Mouse (Mus musculus): ENCODE measurements at regions not wholly inside any gene's neighbourhood (a gene's known extent, or its start where the extent isn't known, plus 50 kb on each side); places are given as distances from the start of the nearest gene placed in this dataset.

DNA sequence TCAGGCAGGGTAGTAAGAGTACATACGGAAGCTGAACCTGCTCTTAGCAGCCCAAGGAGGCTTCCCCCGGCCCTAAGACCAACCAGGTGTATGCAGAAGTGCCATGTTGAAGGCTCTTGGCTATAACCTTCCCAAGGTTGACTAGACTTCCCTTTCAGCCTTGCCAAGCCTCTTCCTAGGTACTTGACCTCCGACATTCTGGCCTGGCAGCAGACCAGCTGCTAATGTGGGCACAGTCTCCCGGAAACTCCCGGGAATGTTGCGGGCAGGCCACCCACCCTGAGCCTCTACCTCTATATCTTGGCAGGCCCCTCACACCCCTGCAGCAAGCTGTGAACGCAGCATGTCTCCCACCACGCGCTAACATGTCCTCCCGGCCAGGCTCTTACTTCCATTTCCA, 201.1 kb downstream of the Thbs2 start:
- no peak for DNase-seq

DNA sequence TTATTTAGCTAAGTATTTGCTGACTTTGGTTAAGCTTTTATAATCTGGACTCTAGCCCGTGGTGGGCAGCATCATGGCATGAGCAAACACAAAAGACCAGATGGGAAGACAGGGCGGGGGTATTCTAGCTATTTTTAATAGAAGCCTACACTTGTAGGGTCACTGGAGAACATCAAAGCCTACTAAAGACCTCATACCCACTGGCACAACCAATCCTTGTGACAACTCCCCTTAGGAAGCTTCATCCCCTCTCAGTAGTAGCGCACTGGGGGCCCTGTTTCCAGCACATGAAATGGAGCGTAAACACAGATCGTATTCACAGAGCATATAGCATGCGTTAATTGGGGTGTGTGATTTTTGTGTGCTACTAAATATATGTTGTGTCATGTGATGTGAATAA, 202.4 kb downstream of the Smoc2 start:
- DNase-seq, result no peak

DNA sequence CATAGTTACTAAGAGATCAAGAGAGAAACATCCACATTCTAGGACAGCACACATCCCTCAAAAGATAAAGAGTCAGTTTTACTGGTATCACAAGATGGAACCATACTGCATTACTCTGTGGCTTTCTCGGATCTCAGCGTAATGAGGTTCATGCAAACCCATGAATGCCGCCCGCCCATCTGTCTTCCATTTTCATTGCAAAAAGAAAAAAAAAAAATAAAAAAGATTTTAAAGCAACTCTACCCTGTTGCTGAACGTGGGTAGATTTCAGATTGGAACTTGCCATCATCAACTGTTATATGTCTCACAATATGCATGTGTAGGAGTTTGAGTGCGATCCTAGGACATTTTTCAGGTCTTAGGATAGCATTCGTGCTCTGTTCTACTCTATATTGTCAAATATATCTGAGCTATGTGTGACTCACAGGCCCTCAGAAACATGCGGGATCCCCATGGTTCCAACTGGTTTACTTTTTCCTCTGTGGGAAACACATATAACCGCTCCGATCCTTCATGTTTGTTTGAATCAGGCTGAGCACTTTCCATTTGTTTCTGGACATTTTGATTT, 199.7 kb downstream of the Smoc2 start:
- no peak for DNase-seq

DNA sequence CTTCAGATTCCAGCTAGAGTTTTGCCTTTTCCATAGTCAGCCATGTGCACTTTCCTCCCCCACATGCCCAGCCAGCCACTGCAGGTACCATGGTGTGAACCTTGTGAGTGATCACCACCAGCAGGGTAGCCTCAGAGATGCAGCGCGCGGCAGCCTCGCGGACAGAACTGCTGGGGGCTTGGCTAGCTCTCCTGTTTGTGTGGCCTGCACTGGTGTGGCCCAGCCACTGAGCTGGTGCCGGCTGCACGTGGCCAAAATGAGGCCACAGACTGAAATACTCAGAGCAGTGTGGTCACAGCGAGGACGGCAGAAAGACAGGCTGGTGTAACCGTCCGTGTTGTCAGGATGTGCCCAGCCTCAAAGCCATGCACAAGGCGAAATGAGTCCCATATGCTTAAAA, 197.4 kb downstream of the Smoc2 start:
- DNase-seq, result no peak

DNA sequence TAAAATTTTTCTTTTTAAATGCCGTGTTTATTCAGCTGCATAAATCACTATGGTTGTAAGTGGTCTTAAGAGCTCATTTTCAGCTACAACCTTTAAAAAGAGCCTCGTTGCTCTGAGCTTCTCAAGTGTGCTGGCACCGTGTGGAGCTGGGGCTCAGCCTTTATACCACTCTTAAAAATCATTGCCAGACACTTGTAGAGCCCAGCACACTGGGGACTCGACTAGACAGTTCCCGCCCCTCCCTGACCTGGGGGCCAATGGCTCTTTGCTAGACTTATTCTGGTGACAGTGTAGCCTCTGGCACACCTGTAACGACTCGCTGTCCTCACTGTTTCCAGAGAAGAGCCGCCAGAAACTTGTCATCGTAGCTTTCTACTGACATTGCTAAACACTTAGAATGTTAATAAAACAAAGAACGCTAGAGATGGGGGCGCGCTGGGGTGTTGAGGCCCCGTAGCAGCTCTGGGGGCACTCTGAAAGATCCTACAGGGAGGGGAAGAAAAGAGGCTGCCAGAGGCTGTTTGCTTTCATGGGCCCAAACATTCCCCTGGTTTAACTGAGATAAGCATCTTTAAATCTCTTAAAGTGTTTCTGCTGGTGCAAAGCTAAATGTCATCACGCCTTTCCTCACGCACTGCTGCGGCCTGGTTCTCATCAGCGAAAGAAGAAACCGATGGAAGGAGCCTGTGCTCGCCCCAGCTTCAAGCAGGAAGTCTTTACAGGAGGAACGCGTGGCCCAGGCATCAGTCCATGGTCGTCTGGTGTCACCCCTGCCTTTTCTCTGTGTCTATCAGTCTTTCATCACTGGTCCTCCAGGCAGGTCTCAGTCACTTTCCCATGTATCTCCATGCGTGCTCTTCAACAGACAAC, 196.7 kb downstream of the Smoc2 start:
- DNase-seq, result no peak

DNA sequence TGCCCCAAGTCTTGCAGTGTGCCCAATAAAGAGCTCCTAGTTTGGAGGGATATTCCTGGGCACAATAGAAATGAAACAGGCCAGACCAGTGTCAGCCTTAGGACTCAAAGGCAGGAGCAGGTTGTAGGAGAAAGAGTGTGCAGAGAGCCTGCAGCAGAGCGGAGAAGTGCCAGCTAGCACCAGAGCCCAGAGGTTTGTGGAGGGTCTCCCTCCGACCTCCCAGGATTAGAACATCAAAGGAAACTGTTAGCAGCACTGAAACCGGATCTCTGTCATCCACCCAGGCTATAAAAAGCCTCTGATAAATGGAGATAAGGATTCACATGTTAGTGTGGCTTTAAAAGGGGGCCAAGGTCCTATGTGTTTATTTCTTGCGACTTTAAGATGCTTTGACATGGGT, 196.0 kb downstream of the Smoc2 start:
- no peak for DNase-seq

DNA sequence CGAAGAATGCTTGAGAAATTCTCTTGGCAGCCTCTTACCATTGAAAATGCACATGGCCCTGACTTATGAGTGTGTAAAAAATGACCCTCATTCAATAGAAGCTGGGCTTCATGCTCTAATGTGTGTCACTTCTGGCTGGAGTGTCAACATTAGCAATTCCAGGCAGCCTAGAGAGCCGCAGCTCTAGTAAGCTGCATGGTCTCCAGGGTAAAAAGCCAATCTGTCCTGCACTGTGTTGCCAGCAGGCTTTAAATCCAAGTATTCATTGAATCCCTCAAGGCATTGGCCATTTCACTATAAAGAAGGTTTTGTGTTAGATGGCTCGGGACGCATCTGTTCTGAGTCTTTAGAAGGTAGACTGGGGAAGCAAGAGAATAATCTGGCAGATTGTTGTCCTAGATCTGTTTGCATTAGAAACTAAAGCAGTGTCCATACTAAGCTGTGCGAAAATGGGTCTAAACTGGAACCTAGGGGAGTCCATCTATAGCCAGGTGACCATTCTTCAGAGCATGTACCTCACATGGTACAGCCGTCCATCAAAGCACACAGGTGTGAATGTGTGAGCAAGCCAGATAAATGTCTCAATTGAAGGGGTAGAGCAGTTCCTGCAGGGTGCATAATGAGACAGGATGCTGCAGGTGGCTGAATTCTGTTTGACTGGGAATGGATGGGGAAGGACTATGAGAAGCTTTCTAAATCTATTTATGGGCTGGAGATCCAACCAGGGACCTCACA, 189.6 kb downstream of the Smoc2 start:
- DNase-seq, result no peak

DNA sequence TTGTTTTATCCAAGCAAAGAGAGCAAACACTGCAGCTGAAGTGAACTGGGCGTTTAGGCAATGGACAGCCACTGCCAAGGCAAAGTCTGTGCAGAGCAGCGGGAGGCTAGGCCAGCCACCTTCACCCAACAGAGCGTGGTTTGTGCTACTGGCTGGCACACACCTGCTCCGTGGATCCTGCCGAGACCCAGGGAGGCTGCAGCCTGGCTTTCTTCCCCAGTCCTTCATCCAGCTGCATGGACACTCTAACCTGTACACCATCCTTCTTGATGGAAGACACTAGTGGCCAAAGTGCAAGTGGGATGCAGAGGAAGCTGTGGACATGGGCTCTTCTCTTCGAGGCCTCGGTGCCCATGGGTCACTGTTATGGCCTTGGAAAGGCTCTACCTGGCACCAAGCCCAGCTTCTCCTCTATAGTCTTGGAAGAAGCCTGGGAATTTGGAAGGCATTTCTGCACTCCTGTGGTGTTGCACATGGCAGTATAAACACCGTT, 176.0 kb downstream of the Smoc2 start:
- DNase-seq, result peak in 1 of 2 experiments; percentile 17

Data from kidney, postnatal 36 days (tissue).